Mouse (Mus musculus): ENCODE measurements at regions not wholly inside any gene's neighbourhood (a gene's known extent, or its start where the extent isn't known, plus 50 kb on each side); places are given as distances from the start of the nearest gene placed in this dataset.

DNA sequence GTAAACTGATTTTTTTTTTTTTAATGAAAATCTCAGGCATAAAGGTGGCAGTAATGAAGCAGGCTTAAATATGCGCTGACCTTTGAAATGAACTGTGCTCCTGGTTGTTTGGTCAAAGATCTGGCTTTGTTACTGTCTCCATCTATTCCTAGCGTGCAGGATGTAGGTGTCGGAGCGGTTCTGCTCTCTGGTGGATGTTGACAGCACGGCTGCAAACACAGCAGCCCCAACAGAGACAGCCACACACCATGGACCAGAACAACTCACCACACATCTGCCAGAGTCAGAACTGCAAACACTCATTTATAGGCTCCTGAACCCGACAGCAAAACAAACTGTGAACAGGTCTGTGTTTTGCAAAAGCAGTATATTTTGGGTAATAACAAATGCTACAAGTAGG is 251.1 kb upstream of the Mms22l start:
- TF ChIP-seq USF1 (IDR thresholded peaks at IDR 0.05; ENCODE audit: low read depth, low read length) (no peak), SIN3A (IDR thresholded peaks at IDR 0.05; ENCODE audit: low read length) (no peak), ZC3H11A (IDR thresholded peaks at IDR 0.05; ENCODE audit: low read depth, low read length) (no peak), TCF12 (IDR thresholded peaks at IDR 0.05; ENCODE audit: low read depth, low read length) (no peak), POLR2A (IDR thresholded peaks at IDR 0.05; ENCODE audit: low read depth, low read length) (no peak), MEF2A (IDR thresholded peaks at IDR 0.05; ENCODE audit: borderline replicate concordance, low read depth, low read length) (no peak), MAFK (IDR thresholded peaks at IDR 0.05; ENCODE audit: insufficient replicate concordance, low read length) (no peak), MXI1 (IDR thresholded peaks at IDR 0.05; ENCODE audit: low read depth, low read length) (no peak), CTCF (conservative IDR thresholded peaks at IDR 0.05 in 1 of 2, IDR thresholded peaks at IDR 0.05 in 1 of 2; ENCODE audit: low read depth in 2 of 2, low read length in 2 of 2) (no peak), RCOR1 (conservative IDR thresholded peaks at IDR 0.05; ENCODE audit: low read depth, low read length) (no peak), ELF1 (IDR thresholded peaks at IDR 0.05; ENCODE audit: low read depth, low read length) (no peak), CHD2 (IDR thresholded peaks at IDR 0.05; ENCODE audit: low read length) (no peak), MAZ (IDR thresholded peaks at IDR 0.05; ENCODE audit: low read depth, low read length) (no peak)
